Mouse (Mus musculus): ENCODE data around the gene Cldn1.

DNA sequence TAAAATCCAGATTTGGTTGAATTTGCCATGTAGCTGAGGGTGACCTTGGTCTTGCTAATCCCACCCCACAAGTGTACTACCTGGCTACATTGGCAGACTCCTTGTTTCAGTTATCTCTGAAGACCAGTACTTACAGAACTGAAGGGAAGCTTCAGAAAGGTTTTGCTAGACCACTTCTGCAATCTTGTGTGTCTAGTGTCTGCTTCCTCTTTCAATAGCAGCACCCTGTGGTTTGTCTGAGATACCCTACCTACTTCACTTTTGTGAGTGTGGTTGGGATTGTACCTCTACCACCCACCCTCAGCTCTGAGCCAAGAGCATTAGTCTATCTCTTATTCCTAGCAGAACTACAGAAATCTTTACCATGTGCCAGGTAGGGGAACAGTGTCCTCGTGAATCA, 22.8 kb downstream of the Cldn1 start:
- TF ChIP-seq CTCF (IDR thresholded peaks at IDR 0.05; ENCODE audit: low read depth, low read length) = no peak
- TF ChIP-seq POLR2A (IDR thresholded peaks at IDR 0.05; ENCODE audit: extremely low read depth, insufficient read depth, low read length) = no peak

All from liver, adult 2 months (tissue).